Mouse (Mus musculus): ENCODE results near the gene Cdk19.

Cdk19 gene

DNA sequence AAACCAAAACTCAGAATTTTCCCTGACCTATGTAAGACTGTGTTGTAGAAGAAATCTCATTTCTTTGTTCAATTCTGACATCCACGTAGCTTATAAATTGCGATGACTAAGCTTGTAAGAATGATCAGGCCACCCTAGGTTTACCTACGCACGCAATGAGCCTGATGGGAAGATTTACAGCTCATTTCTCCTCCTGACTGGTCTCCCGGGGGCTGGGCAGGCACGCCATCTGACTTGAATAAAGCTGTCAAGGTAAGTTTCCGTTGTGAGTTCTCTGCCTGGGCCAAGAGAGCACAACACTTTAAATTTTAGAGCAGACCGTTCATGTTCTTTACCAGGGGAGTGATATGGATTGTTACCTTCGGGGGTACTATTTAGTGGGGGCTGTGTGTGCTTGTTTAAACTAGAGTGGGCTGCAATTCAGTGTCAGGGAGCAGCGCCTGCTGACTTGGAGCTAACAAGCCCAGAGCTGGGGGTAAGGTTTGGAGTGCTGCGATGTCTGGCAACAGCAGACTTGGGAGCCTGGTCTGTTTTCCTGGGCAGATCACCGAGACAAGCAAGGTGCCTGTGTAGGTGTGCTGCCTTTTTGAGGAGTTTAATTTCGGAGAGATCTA is at the start of gene Cdk19:
Gene Cdk19, plus strand, starts transcription at position 214 of the 614 bp plus-strand sequence.
- DNase-seq (ENCODE audit: low spot score in 2 of 2) = no peak

DNA sequence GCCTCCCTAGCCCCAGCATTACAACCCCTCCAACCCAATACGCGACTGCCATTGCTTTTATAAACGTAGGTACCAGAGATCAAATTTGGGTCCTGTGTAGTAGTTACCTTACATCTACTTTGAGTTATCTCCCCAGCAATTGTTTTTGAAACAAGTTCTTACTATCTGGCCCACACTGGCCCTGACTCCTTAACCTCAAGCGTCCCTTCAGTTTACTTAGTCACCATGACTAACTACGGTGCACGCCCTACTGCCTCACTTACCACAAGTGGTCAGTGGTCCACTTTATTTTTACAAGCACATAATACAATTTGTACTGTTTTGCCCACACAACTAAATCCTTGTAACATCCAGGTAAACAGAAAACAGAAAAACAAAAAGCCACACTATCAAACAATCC is 46.7 kb upstream of the Cdk19 start:
- no peak for DNase-seq (ENCODE audit: low spot score in 2 of 2)

DNA sequence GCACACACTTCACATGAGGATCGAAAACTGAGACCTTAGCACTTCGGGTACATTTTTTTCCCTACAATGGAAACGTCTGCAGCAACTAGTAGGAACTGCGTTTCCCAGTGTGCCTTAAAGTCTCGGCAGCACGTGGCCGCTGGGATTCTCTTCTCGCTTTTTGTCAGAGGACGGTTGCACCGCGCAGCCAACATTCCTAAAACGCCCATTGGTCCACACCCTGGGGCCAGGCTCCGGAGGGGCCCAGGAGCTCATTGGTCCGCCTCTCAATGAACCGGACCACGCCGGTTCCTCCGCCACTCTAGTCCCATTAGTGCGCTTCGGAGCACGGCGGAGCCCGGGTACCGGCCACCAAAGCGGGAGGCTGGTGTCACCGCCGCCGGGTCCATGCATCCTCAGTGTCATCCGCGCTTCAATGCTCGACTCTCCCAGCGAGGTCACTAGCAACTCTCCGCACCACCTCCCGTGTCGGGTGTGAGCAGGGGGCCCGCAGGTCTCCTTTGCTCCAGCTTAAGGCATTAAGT is 38.7 kb upstream of the Cdk19 start:
- peak; percentile 68 to 87 for DNase-seq (ENCODE audit: low spot score in 2 of 2)

DNA sequence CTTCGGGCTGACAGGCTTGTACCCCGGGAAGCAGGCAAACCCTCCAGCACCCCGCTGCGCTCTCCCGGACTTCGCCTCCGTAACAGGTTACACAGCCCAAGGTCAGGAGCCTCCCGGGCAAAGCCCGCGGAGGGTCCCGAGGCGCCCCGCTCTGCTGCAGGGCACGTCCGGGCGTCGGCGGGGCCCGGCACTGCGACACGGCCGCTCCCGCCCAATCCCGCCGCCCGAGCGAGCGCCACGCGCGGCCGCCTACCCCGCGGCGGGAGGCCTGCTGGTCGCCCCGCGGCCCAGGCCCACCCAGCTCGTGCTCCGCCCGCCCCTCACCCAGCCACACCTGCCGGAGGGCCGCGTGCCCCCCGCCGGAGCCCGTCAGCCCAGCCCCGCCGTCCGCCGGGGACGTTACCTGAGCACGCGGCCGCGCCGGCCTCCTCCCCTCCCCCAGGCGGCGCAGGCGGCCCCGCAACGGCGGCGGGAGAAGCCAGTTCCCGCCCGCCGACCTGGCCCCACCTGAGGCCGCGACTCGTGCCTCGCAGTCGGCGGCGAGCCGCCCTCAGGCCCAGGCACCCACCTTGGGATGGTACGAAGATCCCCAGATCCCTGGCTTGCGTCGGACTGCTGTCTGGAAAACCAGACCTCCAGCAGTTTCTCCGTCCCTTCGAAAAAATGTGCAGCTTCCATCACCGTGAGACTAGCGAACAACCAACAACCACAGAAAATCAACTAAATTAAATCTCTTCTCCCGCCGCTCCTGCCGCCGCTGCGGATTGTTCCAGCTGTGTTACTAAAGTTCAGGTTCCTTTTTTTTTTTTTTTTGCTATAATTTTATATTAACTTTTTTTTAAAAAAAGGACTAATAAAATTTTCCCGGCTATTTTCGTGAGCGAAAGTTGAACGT is 37.9 kb upstream of the Cdk19 start:
- peak in 1 of 2 experiments; percentile 24 for DNase-seq (ENCODE audit: low spot score in 2 of 2)

DNA sequence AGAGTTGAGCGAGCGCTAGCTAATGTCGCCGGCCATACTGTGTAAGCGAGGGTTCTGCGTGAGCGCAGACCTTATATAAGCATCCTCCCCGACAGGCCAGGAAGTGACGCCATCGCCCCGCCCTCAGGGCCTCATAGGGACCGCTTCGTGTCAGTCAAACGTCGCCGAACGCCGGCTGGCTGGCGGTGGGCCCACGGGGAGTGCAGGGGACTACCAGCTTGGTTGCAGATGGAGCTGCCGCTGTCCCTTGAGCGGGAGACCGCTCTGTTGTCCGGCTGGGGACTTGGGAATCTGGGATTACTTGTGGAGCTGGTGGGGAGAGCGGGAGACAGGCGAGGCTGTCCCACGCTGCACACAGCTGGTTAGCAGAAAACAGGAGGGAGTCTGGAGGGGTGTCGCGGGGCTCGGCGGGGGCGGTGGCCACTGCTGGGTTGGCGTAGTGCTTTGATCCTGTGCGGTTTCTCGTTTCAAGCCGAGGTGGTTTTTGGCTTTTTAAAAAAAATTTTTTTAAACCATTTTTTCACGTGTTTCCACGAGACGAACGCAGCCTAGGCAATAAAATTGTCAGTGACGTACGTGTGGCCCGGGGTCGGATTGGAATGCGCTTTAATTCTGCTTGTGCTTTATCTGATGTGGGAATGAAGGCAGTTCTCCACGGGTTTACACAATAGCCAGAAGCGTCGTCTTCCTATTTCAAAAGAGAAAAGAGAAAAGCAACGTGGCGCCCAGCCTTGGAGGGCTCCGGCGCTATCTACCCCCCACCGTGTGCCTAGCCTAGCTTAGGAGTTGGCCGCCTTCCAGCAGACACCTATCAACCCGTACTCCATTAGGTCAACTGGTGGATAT is 37.0 kb upstream of the Cdk19 start, which contains the start of gene Amd1:
Gene Amd1, minus strand, starts transcription at position 47 of the 846 bp plus-strand sequence.
- DNase-seq (ENCODE audit: low spot score in 2 of 2) = peak; percentile 96 to 99

DNA sequence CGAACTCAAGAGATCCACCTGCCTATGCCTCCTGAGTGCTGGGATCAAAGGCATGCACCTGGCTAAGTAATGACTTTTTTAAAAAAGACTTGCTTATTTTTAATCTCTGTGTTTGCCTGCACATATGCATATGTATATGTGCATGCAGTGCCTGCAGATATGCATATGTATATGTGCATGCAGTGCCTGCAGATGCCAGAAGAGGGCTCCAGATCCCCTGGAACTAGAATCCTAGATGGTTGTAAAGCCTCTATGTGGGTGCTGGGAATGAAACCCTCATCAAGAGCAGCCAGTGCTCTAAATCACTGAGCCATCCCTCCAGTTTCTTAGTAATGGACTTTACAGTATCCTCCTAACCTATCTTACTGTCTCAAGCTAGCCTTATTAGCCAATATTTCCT is 33.4 kb upstream of the Cdk19 start:
- DNase-seq (ENCODE audit: low spot score in 2 of 2) = no peak

DNA sequence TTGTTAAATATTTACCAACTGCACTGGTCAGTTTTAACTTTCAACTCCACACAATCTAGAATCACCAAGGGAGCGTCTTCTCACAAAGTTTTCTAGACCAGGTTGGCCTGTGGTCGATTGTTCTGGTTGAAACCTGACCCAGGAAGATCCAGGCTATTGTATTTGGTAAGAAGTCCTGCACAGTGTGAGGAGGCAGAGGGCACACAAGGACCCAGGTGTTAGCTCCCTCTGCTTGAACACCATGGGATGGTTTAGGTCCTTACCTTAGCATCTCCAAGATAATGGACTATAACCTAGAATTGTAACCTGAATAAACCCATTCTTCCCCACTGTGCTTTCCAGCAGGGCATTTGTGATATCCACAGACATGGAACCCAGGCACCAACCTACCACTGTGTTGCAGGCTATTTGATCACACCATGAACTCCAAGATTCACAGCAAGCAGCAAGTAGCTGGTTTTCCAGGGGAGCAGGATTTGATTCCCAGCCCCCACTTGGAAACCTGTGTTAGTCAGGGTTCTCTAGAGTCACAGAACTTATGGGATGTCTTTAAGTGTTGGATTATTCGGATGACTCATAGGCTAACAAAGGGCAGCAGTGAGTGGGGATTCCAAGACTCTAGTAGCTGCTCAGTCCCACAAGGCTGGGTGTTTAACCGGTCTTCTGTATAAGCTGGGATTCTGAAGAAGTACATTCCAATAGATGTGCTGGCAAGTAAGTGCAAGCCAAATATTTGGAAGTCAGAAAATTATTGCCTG is 31.4 kb upstream of the Cdk19 start:
- DNase-seq (ENCODE audit: low spot score in 2 of 2) = no peak

DNA sequence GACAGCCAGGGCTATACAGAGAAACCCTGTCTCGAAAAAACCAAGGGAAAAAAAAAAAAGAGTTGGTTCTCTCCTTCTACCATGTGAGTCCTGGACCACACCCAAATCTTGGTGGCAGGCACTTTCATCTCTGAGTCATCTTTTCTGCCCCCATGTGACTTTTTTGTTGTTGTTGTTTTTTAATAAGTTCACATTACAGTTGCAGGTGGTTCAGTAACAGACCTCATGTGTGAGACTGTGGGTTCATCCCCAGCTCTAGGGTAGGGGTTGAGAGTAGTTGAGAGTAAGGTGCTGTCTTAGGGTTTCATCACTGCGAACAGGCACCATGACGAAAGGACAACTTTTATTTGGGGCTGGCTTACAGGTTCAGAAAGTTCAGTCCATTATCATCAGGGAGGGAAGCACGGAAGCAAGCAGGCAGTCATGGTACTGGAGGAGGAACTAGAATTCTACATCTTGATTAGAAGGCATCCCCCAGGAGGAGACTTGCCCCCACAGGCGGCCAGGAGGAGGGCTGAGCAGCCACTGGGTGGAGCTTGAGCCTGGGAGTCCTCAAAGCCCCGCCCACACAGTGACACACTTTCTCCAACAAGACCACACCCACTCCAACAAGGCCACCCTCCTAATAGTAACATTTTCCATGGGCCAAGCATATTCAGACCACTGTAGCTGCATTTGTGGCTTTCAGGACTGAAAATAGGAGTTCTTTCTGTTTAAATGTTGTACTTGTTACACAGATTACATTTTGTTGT is 29.3 kb upstream of the Cdk19 start:
- no peak for DNase-seq (ENCODE audit: low spot score in 2 of 2)

DNA sequence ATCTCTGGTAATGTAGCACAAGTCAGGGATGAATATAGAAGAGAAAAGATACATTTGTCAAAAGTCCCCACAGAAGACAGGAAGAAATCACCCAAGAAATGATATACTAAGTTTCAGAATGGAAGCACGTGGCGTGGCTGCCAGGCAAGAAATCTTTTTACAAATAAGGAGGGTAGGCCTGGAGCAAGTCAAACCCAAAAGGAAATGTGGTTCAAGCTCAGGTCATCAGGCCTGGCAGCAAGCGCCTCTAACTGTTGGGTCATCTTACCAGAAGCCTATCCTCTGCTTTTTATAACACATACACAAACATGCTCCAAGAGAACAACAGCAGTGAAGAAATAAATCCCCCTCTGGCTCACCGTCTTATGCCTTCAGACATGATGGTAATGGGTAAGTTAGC is 26.6 kb upstream of the Cdk19 start:
- no peak for DNase-seq (ENCODE audit: low spot score in 2 of 2)

DNA sequence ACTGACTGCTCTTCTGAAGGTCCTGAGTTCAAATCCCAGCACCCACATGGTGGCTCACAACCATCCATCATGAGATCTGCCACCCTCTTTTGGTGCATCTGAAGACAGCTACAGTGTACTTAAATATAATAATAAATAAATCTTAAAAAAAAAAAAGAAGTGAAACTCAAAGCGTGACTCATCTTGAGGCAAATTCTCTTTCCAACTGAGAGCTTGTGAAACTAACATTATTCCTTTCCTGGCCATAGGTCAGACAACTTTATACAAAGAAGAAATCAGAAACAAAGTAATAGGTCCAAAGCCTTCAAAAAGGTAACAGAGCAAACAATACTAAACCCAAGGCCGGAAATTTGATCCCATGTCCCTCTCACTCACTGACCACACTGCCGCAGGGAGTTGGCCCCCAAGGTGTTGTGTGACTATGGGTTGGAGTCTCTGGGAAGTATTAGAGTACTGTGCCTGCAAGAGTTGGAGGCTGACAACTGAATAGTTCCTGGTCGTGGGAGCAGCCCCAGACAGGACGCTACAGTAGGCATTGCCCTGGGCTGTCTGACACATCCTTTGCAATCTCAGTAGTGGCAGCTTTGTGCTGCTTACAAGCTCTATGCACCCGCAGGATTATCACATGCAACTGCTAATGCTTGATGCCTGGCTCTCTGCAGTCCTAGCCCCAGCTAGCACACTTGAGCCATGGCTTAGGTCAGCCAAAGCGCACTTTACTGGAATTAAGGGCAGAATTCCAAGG is 22.4 kb upstream of the Cdk19 start:
- no peak for DNase-seq (ENCODE audit: low spot score in 2 of 2)

DNA sequence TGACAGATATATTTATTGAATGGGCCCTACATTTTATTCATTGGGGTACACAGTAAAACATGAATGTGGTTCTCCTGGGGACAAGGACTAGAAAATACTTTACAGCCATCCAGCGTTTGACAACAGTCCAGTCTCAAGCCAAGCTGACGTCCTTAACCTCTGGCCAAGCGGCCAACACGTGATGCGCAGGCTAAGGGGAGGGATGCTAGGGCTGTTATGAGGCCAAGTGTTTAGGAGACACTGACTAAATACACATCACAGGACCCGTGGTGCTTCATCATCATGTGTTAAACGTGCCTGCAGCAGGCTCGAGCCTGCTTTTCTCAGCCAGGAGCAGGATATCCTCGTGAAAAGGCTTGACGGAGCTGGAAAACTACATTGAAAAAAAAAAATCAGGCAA is 19.1 kb upstream of the Cdk19 start:
- no peak for DNase-seq (ENCODE audit: low spot score in 2 of 2)

DNA sequence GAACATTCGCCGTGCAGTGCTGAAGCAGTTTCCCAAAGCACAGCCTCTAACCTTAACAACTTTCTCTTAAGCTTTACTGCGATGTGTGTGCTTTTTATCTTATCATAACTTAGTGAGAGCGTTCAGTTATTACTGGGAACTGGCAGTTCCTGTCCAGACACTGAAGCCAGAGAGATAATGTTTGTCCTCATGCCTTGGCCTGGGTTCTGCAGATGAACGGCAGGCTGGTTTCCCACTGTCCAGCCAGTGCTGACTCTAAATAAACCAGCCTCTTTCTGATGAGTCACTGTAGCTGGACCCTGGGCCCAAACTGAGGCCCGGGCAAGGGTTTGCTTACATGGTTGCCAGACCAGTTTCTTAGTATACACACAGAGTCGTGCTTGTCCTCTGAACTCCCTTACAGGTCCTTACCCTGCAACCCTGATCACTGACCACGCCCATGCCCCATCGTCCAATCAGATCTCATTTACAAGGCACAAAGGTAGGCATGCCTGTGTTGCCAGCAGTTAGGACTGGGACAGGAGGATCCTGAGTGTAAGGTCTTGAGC is 11.3 kb upstream of the Cdk19 start:
- DNase-seq (ENCODE audit: low spot score in 2 of 2) = no peak

DNA sequence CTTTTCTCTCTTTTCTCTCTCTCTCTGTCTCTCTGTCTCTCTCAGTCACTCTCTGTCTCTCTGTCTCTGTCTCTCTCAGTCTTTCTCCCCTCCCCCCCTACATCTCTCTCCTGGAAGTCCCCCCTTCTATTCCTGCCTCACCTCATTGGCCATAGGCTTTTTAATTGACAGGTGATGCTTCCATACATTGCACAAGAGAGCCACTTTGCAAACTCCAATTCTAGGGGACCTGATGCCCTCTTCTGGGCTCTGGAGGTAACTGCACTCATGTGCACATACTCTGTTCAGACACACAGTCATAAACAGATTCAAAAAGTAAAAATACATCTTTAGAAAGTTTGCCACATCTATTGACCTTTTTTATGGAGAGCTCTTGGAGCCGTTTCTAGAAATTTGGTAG is 9.1 kb upstream of the Cdk19 start:
- no peak for DNase-seq (ENCODE audit: low spot score in 2 of 2)

DNA sequence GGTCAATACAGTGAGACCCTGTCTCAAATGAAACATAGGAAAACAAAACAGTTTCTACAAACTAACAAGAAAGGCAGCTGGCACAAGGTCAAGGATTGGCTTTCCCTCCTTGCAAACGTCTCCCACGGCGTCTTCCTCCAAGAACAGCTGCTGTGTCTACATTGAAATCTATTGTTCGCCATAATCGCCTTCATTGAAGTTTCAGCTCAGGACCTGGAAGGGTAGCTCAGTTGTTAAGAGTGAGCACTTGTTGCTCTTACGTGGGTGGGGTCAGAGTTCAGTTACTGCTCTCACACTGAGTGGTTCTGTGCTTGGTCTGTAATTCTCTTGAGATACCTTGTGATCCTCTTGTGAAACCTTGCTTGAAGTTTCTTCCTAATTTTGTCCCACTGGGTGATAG is 6.5 kb upstream of the Cdk19 start:
- DNase-seq (ENCODE audit: low spot score in 2 of 2) = no peak

DNA sequence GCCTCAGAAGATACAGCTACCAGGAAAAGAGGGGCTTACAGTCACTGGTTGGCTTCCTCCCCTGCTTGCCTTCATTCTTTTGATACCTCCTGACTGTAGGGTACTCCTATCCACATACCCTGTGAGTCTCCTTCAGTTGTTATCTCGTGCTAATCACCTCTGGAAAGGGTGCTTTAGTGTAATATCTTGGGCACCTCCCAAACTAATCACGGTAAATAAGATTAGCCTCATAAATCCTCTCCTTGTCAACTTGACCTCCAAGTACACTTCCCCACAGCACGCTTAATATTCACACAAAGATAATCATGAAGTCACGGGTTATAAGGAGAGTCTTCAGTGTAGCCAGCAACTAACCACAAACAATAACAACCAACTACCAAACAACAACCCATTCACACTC is 2.7 kb downstream of the Cdk19 start:
- no peak for DNase-seq (ENCODE audit: low spot score in 2 of 2)

DNA sequence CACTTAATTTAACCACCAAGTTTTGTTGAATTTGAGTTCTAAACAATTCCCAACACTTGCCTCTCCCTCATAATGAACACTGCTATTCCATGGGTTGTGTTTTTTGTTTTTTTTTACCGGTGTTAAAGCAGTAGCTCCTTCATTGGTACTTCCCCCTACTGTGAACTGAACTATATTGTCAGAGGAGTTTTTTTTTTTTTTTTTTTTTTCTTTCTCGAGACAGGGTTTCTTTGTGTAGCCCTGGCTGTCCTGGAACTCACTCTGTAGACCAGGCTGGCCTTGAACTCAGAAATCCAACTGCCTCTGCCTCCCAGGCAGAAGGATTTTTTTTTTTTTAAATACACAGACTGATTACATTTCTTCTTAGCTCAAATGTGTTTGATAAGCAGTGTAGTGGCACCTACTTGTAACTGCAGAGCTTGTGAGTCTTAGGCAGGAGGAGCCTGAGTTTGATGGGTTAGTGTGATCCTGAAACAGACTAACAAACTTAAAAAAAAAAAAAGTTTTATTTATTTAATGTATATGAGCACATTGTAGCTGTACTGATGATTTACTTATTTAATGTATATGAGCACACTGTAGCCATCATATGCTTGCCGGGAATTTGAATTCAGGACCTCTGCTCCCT is 7.5 kb downstream of the Cdk19 start:
- DNase-seq (ENCODE audit: low spot score in 2 of 2) = no peak

DNA sequence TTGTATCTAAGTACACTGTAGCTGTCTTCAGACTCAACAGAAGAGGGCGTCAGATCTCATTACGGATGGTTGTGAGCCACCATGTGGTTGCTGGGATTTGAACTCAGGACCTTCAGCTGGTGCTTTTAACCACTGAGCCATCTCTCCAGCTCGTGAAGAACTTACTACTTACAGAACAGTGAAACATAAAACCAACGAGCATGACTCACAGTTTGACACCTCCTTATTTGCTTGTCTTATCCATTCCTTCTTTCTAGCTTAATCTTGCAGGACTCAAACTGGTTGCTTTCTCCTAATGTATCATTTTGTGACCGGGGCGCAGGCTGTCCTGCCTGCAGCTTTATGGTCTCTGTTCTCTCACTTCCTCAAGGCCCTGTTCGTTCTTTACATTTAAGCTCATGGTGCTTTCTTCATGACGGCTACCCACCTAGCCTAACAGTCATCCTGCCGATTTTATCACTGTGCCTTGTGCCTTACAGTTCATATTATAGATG is 8.1 kb downstream of the Cdk19 start:
- DNase-seq (ENCODE audit: low spot score in 2 of 2) = no peak

DNA sequence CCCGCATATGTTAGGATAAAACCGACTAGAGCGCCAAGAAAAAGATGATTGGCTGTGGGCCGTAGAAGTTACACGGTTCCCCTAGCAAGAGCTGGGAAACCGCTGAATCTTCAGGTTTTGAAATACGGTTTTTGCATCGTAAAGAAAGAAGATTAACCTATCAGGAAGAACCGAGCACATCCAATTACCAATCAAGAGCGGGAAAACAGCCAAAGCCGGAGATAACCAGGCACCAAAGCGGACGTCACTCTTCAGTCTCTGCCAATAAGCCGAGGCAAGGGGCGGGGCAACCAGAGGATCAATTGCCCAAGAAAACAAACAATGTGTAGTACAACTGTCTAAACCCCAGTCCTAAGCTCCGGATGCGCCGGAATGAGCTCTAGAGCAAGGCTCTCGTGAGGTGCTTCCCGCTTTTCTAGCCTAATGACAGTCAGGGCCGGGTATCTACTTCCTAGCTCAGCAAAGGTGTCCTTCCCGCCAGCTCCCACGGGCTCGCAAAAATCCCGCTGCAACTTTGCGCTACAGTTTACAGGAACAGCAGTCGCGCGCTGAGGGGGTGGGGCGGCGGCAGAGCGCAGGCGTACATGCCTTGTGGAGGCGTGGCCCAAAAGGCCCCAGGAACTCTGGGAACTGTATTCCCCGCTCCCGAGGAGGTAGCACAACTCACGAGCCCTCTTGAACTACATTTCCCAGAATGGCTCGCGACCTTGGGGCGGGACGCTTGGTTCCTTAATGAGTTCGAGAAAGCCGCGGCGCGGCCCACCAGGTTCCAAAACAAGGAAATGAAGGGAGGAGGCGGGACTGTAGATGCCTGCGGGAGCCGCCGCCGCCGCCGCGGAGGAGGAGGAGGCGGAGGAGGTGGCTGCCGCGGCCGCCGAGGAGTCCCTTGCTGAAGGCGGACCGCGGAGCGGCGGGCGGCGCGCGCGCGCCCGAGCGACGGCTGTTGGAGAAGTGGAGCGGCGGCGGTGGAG is 9.5 kb downstream of the Cdk19 start:
- peak; percentile 95 to 98 for DNase-seq (ENCODE audit: low spot score in 2 of 2)

Data from left cerebral cortex, adult 9 months (tissue).